Mouse (Mus musculus): ENCODE results near the gene Nrcam. TPM values are rescaled to one million over a fixed set of nuclear protein-coding genes. Genes with fewer than 3 reads are reported as not detected.

Nrcam gene
- 2.5 TPM for polyA plus RNA-seq (2014; fragmentation: Illumina TruSeq; extraction: RNeasy Lipid Tissue Mini Kit (QIAGEN cat#74804); ENCODE audit: low read depth, low replicate concordance)

DNA sequence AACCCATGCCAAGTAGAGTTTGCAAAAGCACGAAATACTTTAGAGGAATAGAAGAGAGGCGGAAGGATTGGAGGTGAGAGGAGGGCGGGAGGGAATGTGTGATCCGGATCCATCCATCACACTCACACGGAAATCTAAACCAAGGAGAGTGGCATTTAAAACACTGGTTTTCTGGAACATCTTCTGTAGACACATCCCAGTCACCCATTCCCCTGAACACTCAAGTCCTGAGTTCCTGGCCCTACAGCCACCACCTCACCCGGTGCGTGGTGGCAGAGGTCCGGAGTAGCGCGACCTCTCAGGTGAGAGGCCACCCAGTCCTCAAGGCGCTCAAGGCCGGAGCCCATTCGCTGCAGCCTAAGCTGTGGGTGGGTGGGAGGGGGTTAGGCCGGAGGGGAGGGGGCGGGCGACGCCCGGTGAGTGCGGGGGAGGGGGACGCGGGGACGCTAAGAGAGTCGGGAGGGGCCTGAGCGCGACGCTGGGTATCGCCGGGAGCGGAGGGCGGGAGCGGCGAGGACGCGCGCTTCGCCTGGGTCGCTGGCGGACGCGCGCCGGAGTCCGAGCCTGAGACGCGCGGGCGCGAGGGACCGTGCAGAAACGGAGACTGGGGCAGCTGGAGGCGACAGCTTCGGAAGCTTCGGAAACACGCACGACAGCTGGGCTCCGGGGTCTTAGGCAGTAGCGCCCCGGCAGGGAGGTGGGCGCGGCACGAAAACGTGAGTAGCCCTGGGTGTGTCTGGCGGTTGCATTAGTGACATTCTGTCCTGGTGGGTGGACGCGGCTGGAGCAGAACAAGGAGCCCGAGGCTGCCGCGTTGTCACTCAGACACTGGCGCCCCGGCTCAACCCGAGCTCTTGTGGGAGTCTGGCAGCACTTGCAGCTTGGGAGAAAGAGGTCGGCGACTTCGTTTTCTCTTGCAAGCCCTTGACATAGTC, at the start of gene Nrcam:
Gene Nrcam, plus strand, starts transcription at position 505 of the 935 bp plus-strand sequence.

Other genes starting within 250 kb of the Nrcam start
- gene Dnajb9, start 118.6 kb upstream of the Nrcam start, polyA plus RNA-seq (2014; fragmentation: Illumina TruSeq; extraction: RNeasy Lipid Tissue Mini Kit (QIAGEN cat#74804); ENCODE audit: low read depth, low replicate concordance), result 217 TPM
- 314 TPM for gene Pnpla8, start 107.5 kb upstream of the Nrcam start, polyA plus RNA-seq (2014; fragmentation: Illumina TruSeq; extraction: RNeasy Lipid Tissue Mini Kit (QIAGEN cat#74804); ENCODE audit: low read depth, low replicate concordance)

Data from kidney, adult 10 weeks (tissue).